Mouse (Mus musculus) heart, embryonic 11.5 days (tissue): ENCODE data around the gene Lrrc4. TPM values are rescaled to one million over a fixed set of nuclear protein-coding genes. Genes with fewer than 3 reads are reported as not detected.

ENCODE experiments used
- ATAC-seq: fragments of 200-750 bp; cut with Nextera tagmentation; replicated peaks from 2 replicates; pipeline ENCODE4 v1.8.0; 2017; ENCODE audit warnings: moderate library complexity; ENCODE audit not compliant: insufficient number of reproducible peaks, low FRiP score, low TSS enrichment
- H3K27ac ChIP-seq: fragments of 300-500 bp; sonication (generic); 2 replicates; pipeline ENCODE4 v1.5.1; 2014; ENCODE audit warnings: mild to moderate bottlenecking, low read depth, low read length
- H3K27me3 ChIP-seq: fragments of 300-500 bp; sonication (generic); 2 replicates; pipeline ENCODE4 v1.6.1; 2014; ENCODE audit warnings: mild to moderate bottlenecking, low read length, mixed read lengths; ENCODE audit not compliant: control insufficient read depth, insufficient read depth
- H3K36me3 ChIP-seq: fragments of 300-500 bp; sonication (generic); 2 replicates; pipeline ENCODE4 v1.6.1; 2014; ENCODE audit warnings: mild to moderate bottlenecking, low read length, moderate library complexity, mixed read lengths; ENCODE audit not compliant: control insufficient read depth, insufficient read depth
- H3K4me1 ChIP-seq: fragments of 300-500 bp; sonication (generic); 2 replicates; pipeline ENCODE4 v1.6.1; 2014; ENCODE audit warnings: low read length; ENCODE audit not compliant: control insufficient read depth, insufficient read depth
- H3K4me2 ChIP-seq: fragments of 300-500 bp; sonication (generic); 2 replicates; pipeline ENCODE4 v1.6.1; 2014; ENCODE audit warnings: mild to moderate bottlenecking, moderate library complexity
- H3K4me3 ChIP-seq: fragments of 300-500 bp; sonication (generic); 2 replicates; pipeline ENCODE4 v1.5.1; 2014; ENCODE audit warnings: low read depth, low read length
- H3K9ac ChIP-seq: fragments of 300-500 bp; sonication (generic); 2 replicates; pipeline ENCODE4 v1.6.1; 2014; ENCODE audit warnings: mild to moderate bottlenecking, low read depth, low read length, moderate library complexity
- H3K9me3 ChIP-seq: fragments of 300-500 bp; sonication (generic); replicated peaks from 2 replicates; pipeline ENCODE4 v1.6.1; 2016; ENCODE audit warnings: low read length; ENCODE audit not compliant: control insufficient read depth
- WGBS: fragments of 180-500 bp; shearing (Covaris S2); extraction: QIAGEN DNeasy Blood & Tissue Kit; methylation state at CpG from one replicate; pipeline ENCODE4 v1.1.7; 2014; ENCODE audit not compliant: insufficient replicate concordance; 5-methylcytosine and 5-hydroxymethylcytosine counted together
- polyA plus RNA-seq: library from polyadenylated mRNA; unstranded; fragments of >200 nt; fragmentation: Nextera tagmentation; extraction: Ambion mirVana; gene quantifications from 2 replicates; pipeline ENCODE4 v1.2.1, GENCODE M21; 2014

The Lrrc4 gene
- polyA plus RNA-seq, 1 experiment from 2014 or later: 1.1 TPM

GRCm38 (mm10) chr6:28687776-28688175 is 143.8 kb downstream of the Lrrc4 start:
- Histone ChIP-seq H3K36me3 (no peaks in the 10 kb centered on the region), H3K4me1 (peaks cover 10% of the 10 kb centered on the region), H3K4me2 (no peak overlapping the region), H3K27me3 (no peaks in the 10 kb centered on the region), H3K9me3 (no peaks in the 10 kb centered on the region), H3K9ac (no peak overlapping the region), H3K27ac (no peak overlapping the region), H3K4me3 (no peak overlapping the region)
- 77% methylated on average over 5 of the region's 5 CpGs for WGBS
- no peak for ATAC-seq

- H3K4me1 ChIP-seq: peaks cover 15% of the 10 kb centered on the region
- no peak for ATAC-seq
- no peaks in the 10 kb centered on the region for H3K36me3 ChIP-seq
- no peaks in the 10 kb centered on the region for H3K9me3 ChIP-seq
- no peak overlapping the region for H3K9ac ChIP-seq
- no peak overlapping the region for H3K4me3 ChIP-seq
- WGBS: 62% methylated on average over 5 of the region's 5 CpGs
- no peaks in the 10 kb centered on the region for H3K27me3 ChIP-seq
- no peak overlapping the region for H3K4me2 ChIP-seq
- no peak overlapping the region for H3K27ac ChIP-seq
Observed at GRCm38 (mm10) chr6:28685745-28686144, 145.8 kb downstream of the Lrrc4 start.

GRCm38 (mm10) chr6:28685052-28685451 is 146.5 kb downstream of the Lrrc4 start:
- Histone ChIP-seq H3K4me2 (no peak overlapping the region), H3K4me1 (peaks cover 15% of the 10 kb centered on the region), H3K4me3 (no peak overlapping the region), H3K27me3 (no peaks in the 10 kb centered on the region), H3K9ac (no peak overlapping the region), H3K9me3 (no peaks in the 10 kb centered on the region), H3K27ac (no peak overlapping the region), H3K36me3 (no peaks in the 10 kb centered on the region)
- ATAC-seq: no peak
- WGBS: 74% methylated on average over 3 of the region's 3 CpGs

GRCm38 (mm10) chr6:28681521-28682457 is 149.8 kb downstream of the Lrrc4 start:
- 81% methylated on average over 8 of the region's 8 CpGs for WGBS

GRCm38 (mm10) chr6:28680537-28680936 is 151.0 kb downstream of the Lrrc4 start:
- Histone ChIP-seq H3K9me3 (no peaks in the 10 kb centered on the region), H3K4me1 (0 out of 2 replicates have a peak, but pooled peaks cover 9% of the 10 kb centered on the region), H3K27ac (no peak overlapping the region), H3K27me3 (no peaks in the 10 kb centered on the region), H3K9ac (no peak overlapping the region), H3K4me2 (no peak overlapping the region), H3K36me3 (no peaks in the 10 kb centered on the region), H3K4me3 (no peak overlapping the region)
- 93% methylated on average over 4 of the region's 4 CpGs for WGBS
- ATAC-seq: no peak

More at GRCm38 (mm10) chr6:28681521-28682457, 149.8 kb downstream of the Lrrc4 start:
- H3K9me3 ChIP-seq: no peaks in the 10 kb centered on the region
- H3K9ac ChIP-seq: no peak overlapping the region
- no peak overlapping the region for H3K27ac ChIP-seq
- no peak overlapping the region for H3K4me3 ChIP-seq
- no peak overlapping the region for H3K4me2 ChIP-seq
- peaks cover 19% of the 10 kb centered on the region for H3K4me1 ChIP-seq
- H3K27me3 ChIP-seq: no peaks in the 10 kb centered on the region
- no peak for ATAC-seq
- H3K36me3 ChIP-seq: no peaks in the 10 kb centered on the region

- Histone ChIP-seq H3K4me2 (no peak overlapping the region), H3K27me3 (no peaks in the 10 kb centered on the region), H3K4me1 (0 out of 2 replicates have a peak, but pooled peaks cover 9% of the 10 kb centered on the region), H3K36me3 (no peaks in the 10 kb centered on the region), H3K27ac (no peak overlapping the region), H3K4me3 (no peak overlapping the region), H3K9me3 (no peaks in the 10 kb centered on the region), H3K9ac (no peak overlapping the region)
- no peak for ATAC-seq
- 65% methylated on average over 1 of the region's 1 CpGs for WGBS
Observed at GRCm38 (mm10) chr6:28678896-28679295, 152.7 kb downstream of the Lrrc4 start.

- Histone ChIP-seq H3K4me3 (no peak overlapping the region), H3K4me1 (0 out of 2 replicates have a peak, but pooled peaks cover 5% of the 10 kb centered on the region), H3K27me3 (no peaks in the 10 kb centered on the region), H3K27ac (no peak overlapping the region), H3K4me2 (no peak overlapping the region), H3K36me3 (no peaks in the 10 kb centered on the region), H3K9ac (no peak overlapping the region), H3K9me3 (no peaks in the 10 kb centered on the region)
- WGBS: 88% methylated on average over 1 of the region's 1 CpGs
- no peak for ATAC-seq
Observed at GRCm38 (mm10) chr6:28674686-28675085, 156.9 kb downstream of the Lrrc4 start.

- no peaks in the 10 kb centered on the region for H3K36me3 ChIP-seq
- WGBS: 89% methylated on average over 1 of the region's 1 CpGs
- no peaks in the 10 kb centered on the region for H3K9me3 ChIP-seq
- no peak overlapping the region for H3K9ac ChIP-seq
- H3K4me3 ChIP-seq: no peak overlapping the region
- H3K27me3 ChIP-seq: no peaks in the 10 kb centered on the region
- H3K4me1 ChIP-seq: no peaks in the 10 kb centered on the region
- H3K27ac ChIP-seq: no peak overlapping the region
- no peak overlapping the region for H3K4me2 ChIP-seq
- no peak for ATAC-seq
Observed at GRCm38 (mm10) chr6:28672388-28672787, 159.2 kb downstream of the Lrrc4 start.
